Mouse (Mus musculus) gastrocnemius, postnatal 10 days (tissue): Measurements from ENCODE around the gene Erc2. TPM values are rescaled to one million over a fixed set of nuclear protein-coding genes. Genes with fewer than 3 reads are reported as not detected.
"Not testable (repeated sequence)": the region's sequence is repeated elsewhere in the genome, so short reads cannot be mapped to it uniquely, and the experiment has no call there.

Source experiments
- DNase-seq: peaks from one replicate; pipeline ENCODE4 v3.0.0; 2021; ENCODE audit warnings: mixed read lengths
- long read RNA-seq, 2 experiments: library from polyadenylated mRNA; stranded (forward); transcript quantifications; one replicate each; pipeline ENCODE4 v2.0.0; 2021
- total RNA-seq, 2 experiments: library from RNA; stranded (reverse); gene quantifications; 2 replicates each; pipeline ENCODE4 v1.2.3; 2021

The Erc2 gene
- total RNA-seq = 1 to 10 TPM; 1.4 to 1.5 TPM
- long read RNA-seq, experiment 1 = 0 reads
- long read RNA-seq, experiment 2 = 0 reads

GRCm38 (mm10) chr14:27622176-27622922 is at the start of gene Erc2:
TSS of gene Erc2 (plus strand) at chr14:27622428.
- peak; percentile 60 for DNase-seq

GRCm38 (mm10) chr14:27578443-27578842 is 43.8 kb upstream of the Erc2 start:
- no peak for DNase-seq

- DNase-seq = not testable (repeated sequence)
These were observed 32.6 kb upstream of the Erc2 start for GRCm38 (mm10) chr14:27589616-27590015.

GRCm38 (mm10) chr14:27592163-27592562 is 30.1 kb upstream of the Erc2 start:
- no peak for DNase-seq

GRCm38 (mm10) chr14:27596265-27596664 is 26.0 kb upstream of the Erc2 start:
- DNase-seq = peak; percentile 88

GRCm38 (mm10) chr14:27602136-27602535 is 20.1 kb upstream of the Erc2 start:
- DNase-seq = no peak

GRCm38 (mm10) chr14:27607419-27607818 is 14.8 kb upstream of the Erc2 start:
- DNase-seq = no peak

GRCm38 (mm10) chr14:27613766-27614165 is 8.5 kb upstream of the Erc2 start:
- DNase-seq = no peak

- no peak for DNase-seq
These were observed 4.9 kb upstream of the Erc2 start for GRCm38 (mm10) chr14:27617286-27617685.

GRCm38 (mm10) chr14:27621576-27621975 is 652 bp upstream of the Erc2 start:
- no peak for DNase-seq

- DNase-seq = no peak
These were observed 643 bp downstream of the Erc2 start for GRCm38 (mm10) chr14:27622923-27623219.

- DNase-seq = no peak
These were observed 1.1 kb downstream of the Erc2 start for GRCm38 (mm10) chr14:27623368-27623767.

- no peak for DNase-seq
These were observed 6.5 kb downstream of the Erc2 start for GRCm38 (mm10) chr14:27628701-27629100.

GRCm38 (mm10) chr14:27629369-27630012 is 7.3 kb downstream of the Erc2 start:
- DNase-seq = no peak

GRCm38 (mm10) chr14:27630973-27631640 is 8.9 kb downstream of the Erc2 start:
- no peak for DNase-seq

- no peak for DNase-seq
These were observed 12.5 kb downstream of the Erc2 start for GRCm38 (mm10) chr14:27634761-27635160.

- DNase-seq = no peak
These were observed 14.3 kb downstream of the Erc2 start for GRCm38 (mm10) chr14:27636556-27636955.

- no peak for DNase-seq
These were observed 19.2 kb downstream of the Erc2 start for GRCm38 (mm10) chr14:27641382-27641781.

- no peak for DNase-seq
These were observed 20.8 kb downstream of the Erc2 start for GRCm38 (mm10) chr14:27642981-27643380.

GRCm38 (mm10) chr14:27654670-27655069 is 32.4 kb downstream of the Erc2 start:
- DNase-seq = no peak

GRCm38 (mm10) chr14:27658616-27659015 is 36.4 kb downstream of the Erc2 start:
- DNase-seq = no peak

- DNase-seq = no peak
These were observed 39.2 kb downstream of the Erc2 start for GRCm38 (mm10) chr14:27661466-27661865.

- DNase-seq = no peak
These were observed 40.0 kb downstream of the Erc2 start for GRCm38 (mm10) chr14:27662251-27662650.
